Mouse (Mus musculus) erythroblast, embryonic 14.5 days (primary cell): ENCODE data around the gene Dnah5. TPM values are rescaled to one million over a fixed set of nuclear protein-coding genes. Genes with fewer than 3 reads are reported as not detected.

Experiments used
- H3K27me3 ChIP-seq: 2 replicates; pipeline ENCODE4 v1.6.1; 2012; ENCODE audit warnings: inconsistent platforms; ENCODE audit not compliant: control insufficient read depth
- H3K36me3 ChIP-seq: 2 replicates; pipeline ENCODE4 v1.6.1; 2012; ENCODE audit warnings: mild to moderate bottlenecking, inconsistent platforms; ENCODE audit not compliant: control insufficient read depth
- H3K4me1 ChIP-seq: 2 replicates; pipeline ENCODE4 v1.6.1; 2012; ENCODE audit warnings: inconsistent platforms; ENCODE audit not compliant: control insufficient read depth
- H3K4me3 ChIP-seq: replicated peaks from 2 replicates; pipeline ENCODE3; 2012; ENCODE audit warnings: moderate library complexity, mild to moderate bottlenecking, inconsistent platforms
- H3K9me3 ChIP-seq: 2 replicates; pipeline ENCODE4 v1.6.1; 2012; ENCODE audit warnings: low read length, inconsistent platforms, mixed read lengths; ENCODE audit not compliant: control insufficient read depth
- GATA1 ChIP-seq: IDR thresholded peaks from 2 replicates; pipeline ENCODE4 v1.6.1; 2012; ENCODE audit warnings: low read length, inconsistent platforms, mixed read lengths
- TAL1 ChIP-seq: IDR thresholded peaks from 3 replicates; pipeline ENCODE4 v1.6.1; 2012; ENCODE audit warnings: low read length, inconsistent platforms, mixed read lengths
- polyA plus RNA-seq: library from polyadenylated mRNA; stranded (reverse); fragments of >175 nt; gene quantifications from 2 replicates; pipeline ENCODE4 v1.2.3, GENCODE M21; 2012

The Dnah5 gene
- polyA plus RNA-seq, 1 experiment = not detected

DNA sequence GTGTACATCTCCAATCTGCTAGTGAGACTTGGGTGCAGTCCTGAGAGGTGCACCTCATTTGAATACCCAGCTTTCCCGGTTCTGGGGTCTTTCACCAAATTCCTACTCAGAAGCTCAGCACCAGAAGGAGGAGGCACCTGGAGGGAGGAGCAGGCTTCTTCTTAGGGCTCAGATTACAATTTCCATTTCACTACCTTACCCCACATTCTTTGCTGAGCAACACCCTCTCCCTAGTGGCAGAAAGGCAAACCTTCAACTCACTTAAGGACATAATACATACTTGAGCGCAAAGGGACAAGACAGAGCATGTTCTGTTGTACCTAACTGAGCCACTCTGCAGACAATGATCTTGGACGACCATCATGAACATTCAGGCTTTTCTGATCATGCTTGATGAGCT is 23.8 kb downstream of the Dnah5 start:
- H3K9me3 ChIP-seq = no peaks in the 10 kb centered on the region
- no peaks in the 10 kb centered on the region for H3K27me3 ChIP-seq
- no peaks in the 10 kb centered on the region for H3K36me3 ChIP-seq
- H3K4me3 ChIP-seq = no peak overlapping the region
- H3K4me1 ChIP-seq = no peaks in the 10 kb centered on the region
- no peak for TF ChIP-seq GATA1
- TF ChIP-seq TAL1 = no peak

DNA sequence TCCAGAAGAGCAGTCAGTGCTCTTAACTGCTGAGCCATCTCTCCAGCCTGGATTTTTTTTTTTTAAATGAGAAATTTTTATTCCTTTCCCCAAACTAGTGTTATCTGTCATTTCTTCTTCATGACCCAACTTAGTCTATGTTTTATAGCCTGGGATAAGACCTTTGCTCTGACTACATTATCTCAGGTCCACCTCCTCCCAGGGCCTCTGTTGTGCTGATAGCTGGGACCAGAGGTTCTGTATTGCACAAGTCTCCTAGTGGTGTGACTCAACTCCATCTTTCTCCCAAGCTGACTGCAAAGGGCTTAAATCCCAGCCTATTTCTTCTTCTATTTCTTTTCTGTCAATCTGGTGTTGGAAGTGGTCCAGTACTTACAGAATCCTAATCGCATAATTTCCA is 56.7 kb downstream of the Dnah5 start:
- Histone ChIP-seq H3K9me3 (peaks cover 3% of the 10 kb centered on the region; the same call in 1 of the 2 replicates), H3K4me1 (no peaks in the 10 kb centered on the region), H3K4me3 (no peak overlapping the region), H3K36me3 (no peaks in the 10 kb centered on the region), H3K27me3 (no peaks in the 10 kb centered on the region)
- TF ChIP-seq TAL1 (no peak), GATA1 (no peak)

DNA sequence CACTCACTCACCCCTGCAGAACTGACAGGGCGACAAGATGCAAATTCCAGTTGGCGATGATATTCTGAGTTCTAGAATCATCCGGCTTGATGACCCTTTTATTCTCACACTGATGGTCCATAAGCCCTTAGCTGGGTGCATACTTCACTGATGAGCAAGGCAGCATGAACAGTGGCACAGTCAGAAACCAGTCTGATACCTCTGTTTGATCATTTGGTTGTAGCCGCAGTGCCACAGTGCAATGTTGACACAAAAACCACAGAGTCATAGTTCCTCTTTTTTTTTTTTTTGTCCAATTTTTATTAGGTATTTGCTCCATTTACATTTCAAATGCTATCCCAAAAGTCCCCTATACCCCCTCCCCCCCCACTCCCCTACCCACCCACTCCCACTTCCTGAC is 95.9 kb downstream of the Dnah5 start:
- Histone ChIP-seq H3K27me3 (no peaks in the 10 kb centered on the region), H3K4me1 (no peaks in the 10 kb centered on the region), H3K36me3 (no peaks in the 10 kb centered on the region), H3K4me3 (no peak overlapping the region), H3K9me3 (no peaks in the 10 kb centered on the region)
- TF ChIP-seq TAL1 = no peak
- no peak for TF ChIP-seq GATA1

- Histone ChIP-seq H3K4me1 (no peaks in the 10 kb centered on the region), H3K36me3 (no peaks in the 10 kb centered on the region), H3K27me3 (no peaks in the 10 kb centered on the region), H3K9me3 (no peaks in the 10 kb centered on the region), H3K4me3 (no peak overlapping the region)
- TF ChIP-seq TAL1 (no peak), GATA1 (no peak)
These were observed 103.6 kb downstream of the Dnah5 start for GRCm38 (mm10) chr15:28307131-28307530.

DNA sequence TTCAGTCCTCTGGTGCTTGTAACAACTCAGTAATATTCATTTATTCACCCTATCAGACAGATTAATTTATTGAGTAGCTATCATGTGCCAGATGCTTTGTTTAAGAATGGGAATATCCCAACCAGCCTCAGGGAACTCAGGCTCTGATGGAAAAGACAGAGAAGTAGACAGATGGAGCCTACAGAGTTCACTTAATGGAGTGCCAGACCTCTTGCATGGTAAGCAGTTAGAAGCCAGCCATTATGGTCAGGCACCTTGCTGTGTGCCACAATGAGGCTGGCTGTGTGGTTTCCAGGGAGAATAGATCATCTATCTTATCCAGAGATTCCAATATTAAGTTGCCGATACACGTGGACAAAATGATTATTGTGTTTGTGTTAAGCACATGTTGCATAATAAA is 104.3 kb downstream of the Dnah5 start:
- H3K36me3 ChIP-seq = no peaks in the 10 kb centered on the region
- TF ChIP-seq TAL1 = no peak
- TF ChIP-seq GATA1 = no peak
- no peaks in the 10 kb centered on the region for H3K4me1 ChIP-seq
- H3K27me3 ChIP-seq = no peaks in the 10 kb centered on the region
- H3K4me3 ChIP-seq = no peak overlapping the region
- no peaks in the 10 kb centered on the region for H3K9me3 ChIP-seq

DNA sequence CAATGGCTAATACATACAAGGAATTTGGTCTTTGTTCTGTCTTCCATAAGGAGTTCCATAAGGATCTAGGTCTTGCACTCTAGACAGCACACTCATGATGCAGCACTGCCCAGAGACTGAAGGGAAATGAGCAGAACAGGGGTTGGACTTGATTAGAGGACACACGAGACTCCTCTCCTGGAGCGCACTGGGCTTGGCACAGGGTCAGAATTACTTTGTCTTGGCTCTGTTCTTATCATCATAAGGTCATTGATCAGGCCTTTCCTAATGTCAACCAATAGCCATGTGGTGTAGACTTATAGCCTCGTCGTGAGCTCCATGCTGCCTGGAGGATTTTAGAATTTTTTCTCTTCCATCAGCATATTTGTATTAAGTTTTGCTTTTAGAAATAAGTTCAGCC is 107.0 kb downstream of the Dnah5 start:
- Histone ChIP-seq H3K4me3 (no peak overlapping the region), H3K36me3 (no peaks in the 10 kb centered on the region)

DNA sequence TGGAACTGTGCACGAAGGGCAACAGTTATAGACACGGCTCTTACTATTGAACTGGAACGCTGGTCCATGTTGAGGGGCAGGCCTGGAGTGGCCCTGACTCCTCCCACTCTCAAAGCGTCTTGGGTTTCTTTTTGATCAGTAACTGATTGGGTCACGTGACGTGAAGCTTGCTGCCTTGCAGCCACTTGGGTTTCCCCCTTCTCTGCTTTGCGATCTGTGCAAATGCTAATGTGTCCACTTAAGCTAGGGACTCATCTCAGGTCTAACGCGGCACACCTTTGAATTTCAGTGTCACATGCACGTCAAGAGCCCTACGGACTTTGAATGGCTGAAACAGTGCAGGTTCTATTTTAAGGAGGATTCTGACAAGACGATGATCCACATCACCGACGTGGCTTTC is 109.9 kb downstream of the Dnah5 start:
- no peaks in the 10 kb centered on the region for H3K27me3 ChIP-seq
- no peak for TF ChIP-seq TAL1
- no peak for TF ChIP-seq GATA1
- H3K4me1 ChIP-seq = no peaks in the 10 kb centered on the region
- no peak overlapping the region for H3K4me3 ChIP-seq
- H3K36me3 ChIP-seq = no peaks in the 10 kb centered on the region
- H3K9me3 ChIP-seq = no peaks in the 10 kb centered on the region

More for the DNA sequence above, 107.0 kb downstream of the Dnah5 start:
- TF ChIP-seq GATA1 (no peak), TAL1 (no peak)
- H3K27me3 ChIP-seq = no peaks in the 10 kb centered on the region
- no peaks in the 10 kb centered on the region for H3K4me1 ChIP-seq
- no peaks in the 10 kb centered on the region for H3K9me3 ChIP-seq

DNA sequence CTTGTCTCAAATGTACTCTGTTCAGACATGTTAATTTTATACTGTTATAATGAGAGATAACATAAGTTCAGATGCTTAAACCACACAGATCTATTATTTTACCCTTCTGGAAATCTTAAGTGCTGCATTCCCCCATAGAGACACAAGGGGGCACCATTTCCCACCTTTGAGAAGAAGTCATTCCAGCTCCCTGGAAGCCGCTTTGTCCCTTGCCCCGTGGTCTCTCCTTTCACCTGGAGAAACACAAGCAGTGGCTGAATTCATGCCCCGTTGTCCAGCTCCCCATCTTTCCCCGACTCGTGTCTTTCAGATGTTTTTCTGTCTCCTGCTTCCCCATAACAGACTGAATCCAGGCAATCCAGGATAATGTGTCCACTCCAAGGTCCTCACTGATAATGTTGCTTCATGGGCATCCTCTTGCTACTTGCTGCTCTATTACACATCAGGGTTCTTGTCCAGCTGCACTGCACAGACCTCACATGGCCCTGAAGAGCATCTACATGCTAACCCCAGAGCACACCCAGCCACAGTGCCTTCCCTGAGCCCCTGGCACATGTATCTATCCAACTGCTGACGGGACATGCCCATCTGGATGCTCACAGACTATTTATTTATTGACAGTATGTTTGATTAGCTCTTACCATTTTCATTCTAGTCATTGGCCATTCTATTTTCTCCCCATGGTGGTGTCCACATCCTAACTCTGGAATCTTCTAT is 112.4 kb downstream of the Dnah5 start:
- no peak for TF ChIP-seq TAL1
- no peak for TF ChIP-seq GATA1
- H3K36me3 ChIP-seq = no peaks in the 10 kb centered on the region
- no peak overlapping the region for H3K4me3 ChIP-seq
- no peaks in the 10 kb centered on the region for H3K27me3 ChIP-seq
- no peaks in the 10 kb centered on the region for H3K9me3 ChIP-seq
- no peaks in the 10 kb centered on the region for H3K4me1 ChIP-seq

GRCm38 (mm10) chr15:28322533-28322932 is 119.0 kb downstream of the Dnah5 start:
- peaks cover 2% of the 10 kb centered on the region; the same call in 1 of the 2 replicates for H3K9me3 ChIP-seq
- no peak overlapping the region for H3K4me3 ChIP-seq
- no peaks in the 10 kb centered on the region for H3K27me3 ChIP-seq
- no peaks in the 10 kb centered on the region for H3K4me1 ChIP-seq
- TF ChIP-seq GATA1 = no peak
- H3K36me3 ChIP-seq = no peaks in the 10 kb centered on the region

GRCm38 (mm10) chr15:28326985-28327384 is 123.4 kb downstream of the Dnah5 start:
- no peaks in the 10 kb centered on the region for H3K9me3 ChIP-seq
- no peaks in the 10 kb centered on the region for H3K36me3 ChIP-seq
- no peaks in the 10 kb centered on the region for H3K4me1 ChIP-seq
- no peaks in the 10 kb centered on the region for H3K27me3 ChIP-seq
- TF ChIP-seq TAL1 (no peak), GATA1 (no peak)
- no peak overlapping the region for H3K4me3 ChIP-seq
